ENCODE assay signal across 15 mouse cellular contexts in the genomic region with DNA sequence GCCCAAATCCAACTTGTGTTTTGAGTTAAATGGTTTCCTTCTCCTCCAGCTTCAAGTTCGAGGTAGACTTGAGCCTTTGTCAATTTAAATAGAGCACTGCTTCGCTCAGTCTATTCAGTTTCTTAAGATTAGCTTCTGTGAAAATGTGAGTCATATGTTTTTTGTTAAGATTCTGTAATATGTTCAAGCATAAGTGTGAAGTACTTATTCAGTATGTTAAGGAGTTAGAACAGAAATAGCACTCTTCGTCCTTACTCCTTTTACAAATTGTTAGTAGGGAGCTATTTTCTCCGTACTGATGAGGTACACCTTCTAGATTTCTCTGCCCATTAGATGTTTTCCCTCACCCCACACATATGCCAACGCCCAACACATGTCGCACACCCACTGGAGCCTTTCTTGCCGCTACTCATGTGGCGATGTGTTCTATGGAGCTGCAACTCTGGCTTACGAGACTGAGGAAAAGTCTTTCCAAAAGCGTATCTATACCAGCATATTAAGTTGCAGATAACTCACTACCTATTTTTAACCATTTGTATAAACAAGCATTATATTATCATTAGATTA. TPM values are rescaled to one million over a fixed set of nuclear protein-coding genes. Genes with fewer than 3 reads are reported as not detected.
DNase-seq lines count a peak whose midpoint lies in the region.
"Had no signal": no experiment of that assay in that cellular context is flagged by ENCODE, and none has a peak within 500 bp of the region (broad histone marks: within the 10 kb centered on the region; RNA-seq: fewer than 3 reads in every experiment).

No protein-coding gene starts in this region.

- intact Hi-C loops in left cerebral cortex, postnatal 36 days (cut with DNase I): loop anchor here (10.0 kb wide), 1 partner anchor 645 kb away; no protein-coding TSS in a partner anchor
- intact Hi-C loops in left cerebral cortex, postnatal 4 days (cut with DNase I): loop anchor here (10.0 kb wide), 1 partner anchor 645 kb away; no protein-coding TSS in a partner anchor

- DNase-seq in frontal cortex, postnatal 36 days (ENCODE audit: low spot score in 2 of 2): peak; percentile 38 to 40
- no peak for DNase-seq in frontal cortex, postnatal 25 days (ENCODE audit: low spot score in 2 of 2)
- DNase-seq in left cerebral cortex, postnatal 36 days (ENCODE audit: low spot score in 2 of 2): peak; percentile 29 to 36
- DNase-seq in left cerebral cortex, postnatal 4 days: no peak
- peak; percentile 8 for DNase-seq in NIH3T3 (ENCODE audit: low read depth)
- DNase-seq in brain, adult 2 months (ENCODE audit: low read depth, low spot score): peak; percentile 78
- DNase-seq: adrenal gland, adult 2 months; adrenal gland, postnatal 36 days; B cell, adult 2 months; cerebellum, adult 8-10 months; gastrocnemius, adult 2 months; gastrocnemius, postnatal 36 days; heart, postnatal 36 days; kidney, postnatal 4 days; lung, postnatal 4 days had no signal

RNA-seq across cellular contexts. Expression of a gene that starts 10.7 kb away (rescaled TPM):
- total RNA-seq in left cerebral cortex, postnatal 36 days (2021): 10 to 100 TPM; 66.5 to 67.9 TPM
- 10 to 100 TPM; 52.5 to 53.3 TPM for total RNA-seq in left cerebral cortex, postnatal 4 days (2021)

Comparison
In these comparisons a context has a peak if more than half of its experiments do, and no peak if none do; other contexts are left out.
1. DNase-seq: peak in frontal cortex, postnatal 36 days (2 of 2), left cerebral cortex, postnatal 36 days (2 of 2), NIH3T3 (single experiment) and brain, adult 2 months (single experiment); none in frontal cortex, postnatal 25 days (0 of 2) and left cerebral cortex, postnatal 4 days (single experiment).